In the genomic region with DNA sequence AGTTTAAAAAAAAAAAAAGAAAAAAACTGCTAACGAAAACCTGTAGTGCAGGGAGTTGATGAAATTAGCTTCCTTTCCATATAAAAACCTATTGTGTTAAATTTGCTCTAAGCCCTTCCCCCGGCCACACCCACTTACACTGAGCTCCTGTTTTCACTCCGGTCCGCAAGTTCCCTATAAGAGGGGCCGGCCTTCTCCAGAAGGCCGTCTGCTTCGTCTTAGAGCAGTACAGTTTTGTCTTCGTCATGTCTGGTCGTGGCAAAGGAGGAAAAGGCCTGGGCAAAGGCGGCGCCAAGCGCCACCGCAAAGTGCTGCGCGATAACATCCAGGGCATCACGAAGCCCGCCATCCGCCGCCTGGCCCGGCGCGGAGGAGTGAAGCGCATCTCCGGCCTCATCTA, we compare ENCODE assay signal across 9 mouse cellular contexts. TPM values are rescaled to one million over a fixed set of nuclear protein-coding genes. Genes with fewer than 3 reads are reported as not detected.
DNase-seq lines count a peak whose midpoint lies in the region; ATAC-seq lines count a peak whose summit lies in the region.
"Not testable (repeated sequence)": the region's sequence is repeated elsewhere in the genome, so short reads cannot be mapped to it uniquely, and the experiment has no call there.
"Had no signal": no experiment of that assay in that cellular context is flagged by ENCODE, and none has a peak within 500 bp of the region (broad histone marks: within the 10 kb centered on the region; RNA-seq: fewer than 3 reads in every experiment).

A gene (plus strand): TSS at position 208 of the 400 bp plus-strand sequence.

- not testable (repeated sequence) for H3K4me1 ChIP-seq in limb, embryonic 12.5 days (replicated peaks)

- WGBS in limb, embryonic 12.5 days: no CpG with 5 or more reads among the region's 24 CpGs

- peak within 1 kb of the TSS; percentile 70 for H3K27ac ChIP-seq in limb, embryonic 12.5 days

- H3K36me3 ChIP-seq in limb, embryonic 12.5 days: not testable (repeated sequence)

- H3K9ac ChIP-seq in limb, embryonic 12.5 days (replicated peaks): not testable (repeated sequence)

- ATAC-seq in limb, embryonic 12.5 days (ENCODE audit: insufficient number of reproducible peaks, insufficient read depth, low FRiP score, low TSS enrichment, low read depth): 0 out of 2 replicates have a peak, but pooled peaks have one; percentile 17
- ATAC-seq in megakaryocyte progenitor cell, adult 5-6 weeks (replicated peaks; ENCODE audit: poor library complexity): peak; percentile 52

- H3K27me3 ChIP-seq in limb, embryonic 12.5 days: not testable (repeated sequence)

- H3K4me2 ChIP-seq in limb, embryonic 12.5 days: peak within 1 kb of the TSS; percentile 46

- peak; percentile 62 for DNase-seq in B cell, adult 2 months
- DNase-seq in cerebellum, adult 9-11 months: peak; percentile 26
- peak; percentile 30 to 32 for DNase-seq in frontal cortex, postnatal 14 days (ENCODE audit: low spot score in 2 of 2)
- DNase-seq in heart, postnatal 25 days (ENCODE audit: low spot score): peak; percentile 16
- DNase-seq in kidney, postnatal 10 days: peak; percentile 46
- DNase-seq in right cerebral cortex, postnatal 25 days: peak; percentile 46

- not testable (repeated sequence) for H3K9me3 ChIP-seq in limb, embryonic 12.5 days

- H3K4me3 ChIP-seq in limb, embryonic 12.5 days (replicated peaks): peak within 1 kb of the TSS; percentile 29

- intact Hi-C loops in heart, postnatal 25 days (cut with DNase I): not testable (repeated sequence)

RNA-seq across cellular contexts. Expression of the gene that starts here (rescaled TPM):
- total RNA-seq in heart, postnatal 25 days (2021): 10 to 100 TPM; 55.1 to 84.9 TPM
- not detected in 2 replicates for polyA plus RNA-seq in limb, embryonic 12.5 days (2016; fragmentation: Nextera tagmentation; extraction: Ambion mirVana)
- total RNA-seq in megakaryocyte progenitor cell, adult 5-6 weeks (2015): 53.3 and 56.3 TPM in 2 replicates
- total RNA-seq in megakaryocyte progenitor cell, adult 5-6 weeks (2017): 2,437 and 3,070 TPM in 2 replicates
- polyA plus RNA-seq: brain, embryonic 14.5 days had no signal

Comparison
In these comparisons a context has a peak if more than half of its experiments do, and no peak if none do; other contexts are left out.
1. Peak in every context shown above with its lines: DNase-seq, ATAC-seq, H3K4me3 ChIP-seq and H3K27ac ChIP-seq.
2. Peak in ATAC-seq, H3K4me3 ChIP-seq, H3K27ac ChIP-seq and H3K4me2 ChIP-seq in limb, embryonic 12.5 days; RNA of the gene not detected or under 1 TPM.